Mouse (Mus musculus): ENCODE measurements around the gene Popdc3.
A peak's percentile ranks its signal among the peaks of the same experiment; 100 is the strongest.
"Not testable (repeated sequence)": the region's sequence is repeated elsewhere in the genome, so short reads cannot be mapped to it uniquely, and the experiment has no call there.

Gene Popdc3

DNA sequence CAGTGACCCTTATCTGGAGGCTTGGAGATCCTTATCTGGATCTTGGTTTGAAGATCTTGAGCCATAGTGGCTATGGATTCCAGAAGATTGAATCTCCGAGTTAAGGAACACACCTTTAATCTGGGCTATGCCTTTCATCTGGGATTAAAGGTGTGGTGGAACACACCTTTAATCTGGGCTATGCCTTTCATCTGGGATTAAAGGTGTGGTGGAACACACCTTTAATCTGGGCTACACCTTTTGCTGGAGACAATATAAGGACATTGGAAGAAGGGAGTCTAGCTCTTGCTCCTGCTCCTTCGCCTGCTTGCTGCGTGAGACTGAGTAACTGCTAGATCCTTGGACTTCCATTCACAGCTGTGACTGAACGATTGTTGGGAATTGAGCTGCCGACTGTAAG is at the start of gene Popdc3:
TSS of gene Popdc3 (plus strand) at position 301 of the 400 bp plus-strand sequence.
- DNase-seq (ENCODE audit: low read depth, low spot score) = not testable (repeated sequence)

DNA sequence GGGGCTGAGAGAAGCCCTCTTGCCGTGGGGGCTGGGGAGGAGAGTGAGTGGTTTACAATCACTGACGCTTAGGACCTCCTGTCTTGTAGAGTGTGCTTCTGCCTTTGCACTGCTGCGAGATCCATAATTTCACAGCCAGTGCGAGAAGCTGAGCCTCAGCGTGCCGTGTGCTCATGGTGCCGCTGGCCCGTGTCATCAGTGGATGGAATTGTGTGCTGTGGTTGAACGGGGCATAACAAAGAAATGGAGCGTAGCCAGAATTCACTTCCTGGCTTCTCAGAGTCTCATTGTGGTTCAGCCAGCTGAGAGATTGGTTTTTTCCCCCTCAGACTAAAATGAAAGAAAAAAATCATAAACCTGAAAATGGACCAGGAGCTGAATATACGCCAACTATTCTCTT is 48.8 kb upstream of the Popdc3 start:
- no peak for DNase-seq (ENCODE audit: low read depth, low spot score)

DNA sequence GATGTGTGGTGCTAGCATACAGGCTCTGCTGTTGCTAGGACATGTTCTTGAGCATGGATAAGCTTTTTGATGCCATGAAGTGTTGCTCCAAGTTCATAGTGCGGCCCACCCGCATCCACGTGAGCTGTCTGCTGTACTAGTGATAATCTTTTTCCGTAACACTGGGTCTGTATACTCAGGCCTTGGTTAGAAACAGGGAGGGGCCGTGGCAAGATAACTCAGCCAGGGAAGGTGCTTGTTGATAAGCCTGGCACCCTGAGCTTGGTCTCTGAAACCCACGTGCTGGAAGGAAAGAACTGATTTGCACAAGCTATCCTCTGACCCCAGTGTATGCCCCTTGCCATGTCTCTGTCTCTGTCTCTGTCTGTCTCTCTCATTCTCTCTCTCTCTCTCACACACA is 47.9 kb upstream of the Popdc3 start:
- no peak for DNase-seq (ENCODE audit: low read depth, low spot score)

DNA sequence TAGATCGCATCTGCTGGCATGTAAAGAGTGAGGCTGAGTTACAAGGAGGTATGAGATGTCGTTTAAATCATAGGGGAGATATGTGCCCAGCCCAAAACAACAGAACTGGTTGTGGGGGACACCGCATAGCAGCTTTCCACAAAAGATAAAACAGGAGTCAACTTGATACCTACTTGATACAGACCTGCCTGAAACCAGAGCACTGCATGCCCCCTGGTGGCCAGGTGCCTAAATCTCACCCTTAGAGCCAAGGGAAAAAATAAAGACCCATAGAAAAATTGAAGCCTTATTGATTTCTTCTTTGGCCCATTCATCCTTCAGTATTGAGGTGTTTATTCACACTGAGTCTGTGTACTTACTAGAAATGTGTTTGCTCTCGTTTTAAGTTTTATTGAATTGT is 45.5 kb upstream of the Popdc3 start:
- no peak for DNase-seq (ENCODE audit: low read depth, low spot score)

DNA sequence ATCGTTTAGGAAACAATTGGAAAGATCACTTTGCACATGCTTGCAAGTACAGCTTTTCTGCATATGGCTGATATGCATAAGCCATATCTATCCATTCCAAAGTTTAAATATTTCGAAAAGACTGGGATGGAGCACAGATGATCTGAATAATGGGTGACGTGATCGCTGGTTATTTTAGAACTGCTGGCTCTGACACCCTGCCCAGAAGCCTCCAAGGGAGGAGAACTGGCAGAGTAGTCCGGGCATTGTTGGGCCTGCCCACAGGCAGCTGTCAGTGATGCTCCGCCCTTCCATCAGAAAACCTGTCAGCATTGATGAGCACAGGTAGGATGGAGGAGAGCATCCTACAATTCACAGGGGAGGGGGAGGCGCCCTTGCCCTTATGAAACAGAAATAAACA is 41.1 kb upstream of the Popdc3 start:
- DNase-seq (ENCODE audit: low read depth, low spot score) = no peak

DNA sequence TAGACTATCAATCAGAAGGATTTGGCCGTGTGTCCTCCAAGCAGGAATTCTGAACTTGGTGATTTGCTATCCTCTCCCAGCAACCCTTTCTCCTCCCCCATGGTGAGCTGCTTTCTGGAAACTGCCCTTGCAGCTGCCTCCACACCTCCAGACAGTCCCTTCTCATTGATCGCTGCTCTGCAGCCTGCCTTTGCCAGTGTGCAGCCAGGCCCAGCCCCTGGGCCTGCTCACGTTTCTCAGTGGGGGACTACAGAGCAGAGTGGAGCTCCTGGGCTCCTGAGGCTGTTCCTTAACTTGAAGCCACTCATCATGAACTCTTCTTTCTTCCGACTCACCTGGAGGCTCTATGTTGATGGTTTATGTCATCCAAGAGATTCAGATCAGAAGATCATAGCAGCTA is 38.0 kb upstream of the Popdc3 start:
- DNase-seq (ENCODE audit: low read depth, low spot score) = no peak

DNA sequence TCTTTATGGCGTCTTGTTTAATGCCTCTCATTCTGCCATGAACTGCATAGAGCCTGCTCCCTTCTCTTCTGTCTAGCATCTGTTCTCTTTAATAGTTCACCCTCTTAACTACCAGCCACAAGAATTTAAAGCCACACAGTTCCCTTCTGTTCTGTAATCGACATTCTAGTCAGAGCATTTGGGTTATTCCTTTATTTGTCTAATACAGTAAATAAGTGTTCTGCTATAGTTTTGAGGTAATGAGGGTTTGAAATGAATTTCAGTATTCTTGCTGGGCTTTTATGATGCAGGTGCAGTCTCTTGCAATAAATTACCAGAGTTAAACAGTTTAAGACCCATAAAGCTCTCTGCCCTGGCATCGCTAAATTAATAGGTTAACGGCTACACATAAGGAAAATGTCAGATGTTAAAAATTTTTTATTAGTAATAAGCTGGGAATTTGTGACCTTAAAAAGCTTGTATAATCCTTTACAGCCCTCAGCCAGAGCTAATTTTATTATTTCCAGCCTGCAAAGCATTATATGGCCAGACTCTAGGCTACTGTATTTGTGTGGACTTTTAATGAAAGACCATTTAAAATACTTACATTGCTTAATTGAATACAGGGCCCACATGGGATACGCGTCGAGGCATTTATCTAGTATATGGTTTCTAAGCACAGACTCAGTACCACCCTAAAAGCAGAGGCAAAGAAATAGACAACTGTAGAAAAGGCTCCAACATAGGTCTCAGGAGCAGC is 37.3 kb upstream of the Popdc3 start:
- no peak for DNase-seq (ENCODE audit: low read depth, low spot score)

DNA sequence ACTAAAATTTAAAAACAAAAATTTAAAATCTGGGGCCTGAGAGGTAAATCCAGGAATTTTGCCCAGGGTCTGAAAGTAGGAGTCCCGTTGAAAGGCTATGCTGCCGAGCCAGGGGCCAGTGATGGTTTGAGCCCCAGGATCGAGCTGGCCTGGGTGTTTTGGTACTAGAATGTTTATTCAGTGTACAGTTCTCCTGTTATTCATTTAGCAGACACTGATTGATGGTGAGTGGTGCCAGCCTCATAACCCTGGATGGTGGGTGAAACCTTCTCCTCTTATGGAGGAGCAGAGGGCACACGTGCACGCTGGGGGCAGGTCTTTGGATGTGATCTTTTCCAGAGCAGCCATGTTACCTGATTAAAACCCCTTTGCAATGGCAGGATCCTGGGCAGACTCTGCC is 35.5 kb upstream of the Popdc3 start:
- no peak for DNase-seq (ENCODE audit: low read depth, low spot score)

DNA sequence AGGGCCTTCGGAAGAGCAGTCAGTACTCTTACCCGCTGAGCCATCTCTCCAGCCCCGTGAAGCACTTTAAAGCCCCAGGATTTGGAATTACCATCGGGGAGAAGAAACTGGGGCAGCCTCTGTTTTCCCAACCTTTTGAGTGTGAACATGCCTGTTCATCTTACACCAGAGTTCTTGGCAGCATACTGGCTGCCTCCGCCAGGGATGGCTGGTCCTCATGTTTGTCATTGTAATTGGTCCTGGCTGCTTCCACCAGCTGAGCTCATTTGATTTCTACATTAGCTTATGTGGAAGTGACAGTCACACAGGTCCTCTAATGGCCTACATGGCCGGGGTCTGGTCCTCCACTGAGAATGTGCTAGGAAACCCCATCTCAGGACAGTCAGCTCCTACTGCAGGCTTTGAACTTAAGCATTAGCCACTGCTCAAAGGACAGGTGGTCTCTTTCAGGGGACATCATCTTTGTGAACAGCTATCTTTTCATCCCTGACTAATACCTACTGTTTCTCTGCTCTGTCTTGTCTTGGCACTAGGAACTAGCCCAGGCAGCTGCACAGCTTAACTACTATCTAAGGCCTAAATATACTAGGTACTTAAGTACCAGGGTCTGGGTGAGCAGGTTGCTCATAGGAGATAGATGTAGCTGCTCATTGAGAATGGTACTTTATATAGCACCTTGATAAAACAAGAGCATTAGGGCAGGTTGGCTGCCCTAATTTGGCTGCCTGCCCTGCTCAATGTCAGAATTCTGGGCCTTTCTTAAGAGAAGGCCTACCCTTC is 33.7 kb upstream of the Popdc3 start:
- no peak for DNase-seq (ENCODE audit: low read depth, low spot score)

DNA sequence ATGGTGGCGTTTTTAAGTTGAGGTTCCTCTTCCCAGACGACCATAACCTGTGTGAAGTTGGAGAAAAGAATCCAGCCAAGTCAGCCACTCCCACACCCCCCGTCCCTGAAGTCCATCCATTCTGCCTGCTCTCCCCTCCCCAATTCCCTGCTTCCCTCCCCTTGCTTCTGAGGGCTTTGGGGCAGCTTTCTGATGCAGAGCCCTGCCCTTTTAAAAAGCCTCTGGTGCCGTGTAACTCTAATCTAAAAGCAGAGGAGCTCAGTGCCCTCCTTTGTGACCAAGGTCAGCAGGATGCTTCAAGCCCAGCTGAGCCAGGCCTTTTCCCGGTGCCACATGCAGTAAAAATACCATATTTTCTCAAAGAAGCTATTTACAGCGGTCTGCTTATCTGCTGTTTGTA is 31.1 kb upstream of the Popdc3 start:
- no peak for DNase-seq (ENCODE audit: low read depth, low spot score)

DNA sequence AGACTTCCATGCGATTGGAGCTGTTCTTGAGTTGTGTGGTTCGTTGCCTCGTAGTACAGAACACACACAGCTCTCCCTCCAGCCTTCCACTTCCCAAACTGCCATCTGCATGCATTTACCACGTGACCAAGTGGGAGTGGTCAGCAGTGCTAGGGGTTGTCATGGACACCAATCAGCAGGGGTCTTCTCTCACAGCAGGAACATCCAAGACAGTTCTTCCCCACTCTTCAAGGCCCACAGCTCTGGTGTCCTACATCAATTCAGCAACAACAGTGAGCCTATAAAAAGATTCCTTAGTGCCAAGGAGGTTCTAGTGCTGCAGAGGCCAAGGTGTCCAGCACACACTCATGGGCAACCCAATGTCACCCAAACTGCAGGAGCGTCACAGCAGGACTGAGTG is 26.8 kb upstream of the Popdc3 start:
- DNase-seq (ENCODE audit: low read depth, low spot score) = no peak

DNA sequence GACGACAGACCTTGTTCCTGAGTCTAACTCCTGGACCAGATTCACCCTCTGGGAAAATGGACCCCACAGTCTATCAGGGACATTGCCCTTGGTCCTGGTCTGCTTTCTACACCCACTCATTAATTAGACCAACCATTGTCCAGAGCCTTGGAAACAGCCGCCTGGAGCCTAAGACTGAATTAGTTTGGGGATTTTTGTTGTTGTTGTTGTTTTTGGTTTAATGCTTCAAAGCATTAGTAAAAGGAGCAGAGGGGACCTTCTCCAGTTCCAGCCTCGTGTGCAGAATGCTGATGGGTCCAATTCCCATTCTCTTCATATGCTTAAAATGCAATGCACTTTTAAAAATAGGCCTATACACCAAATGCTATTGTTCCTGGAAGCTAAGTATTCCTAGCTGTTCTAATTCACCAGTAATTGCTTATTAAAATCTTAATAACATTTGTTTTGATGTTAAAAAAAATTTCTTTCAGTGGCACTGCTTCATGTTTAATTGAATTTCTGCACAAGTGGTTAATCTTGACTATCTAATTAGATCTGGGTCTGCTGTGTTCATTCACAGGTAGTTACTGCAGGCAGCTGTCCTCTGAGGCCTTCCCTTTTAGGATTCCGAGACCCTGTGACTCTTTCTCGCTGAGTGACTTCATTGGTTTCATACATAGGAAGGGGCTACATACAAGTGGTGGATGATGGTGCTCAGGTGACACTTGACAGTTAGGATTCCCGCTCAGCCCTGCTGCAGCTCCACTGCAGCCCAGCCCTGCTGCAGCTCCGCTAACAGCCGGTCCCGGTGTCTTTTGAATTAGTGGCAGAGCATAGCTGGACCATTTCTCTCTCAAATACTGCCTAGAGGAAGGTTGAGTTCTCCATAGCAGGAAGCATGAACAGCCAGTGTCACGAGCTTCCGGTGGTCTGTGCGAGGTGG is 25.9 kb upstream of the Popdc3 start:
- DNase-seq (ENCODE audit: low read depth, low spot score) = no peak

DNA sequence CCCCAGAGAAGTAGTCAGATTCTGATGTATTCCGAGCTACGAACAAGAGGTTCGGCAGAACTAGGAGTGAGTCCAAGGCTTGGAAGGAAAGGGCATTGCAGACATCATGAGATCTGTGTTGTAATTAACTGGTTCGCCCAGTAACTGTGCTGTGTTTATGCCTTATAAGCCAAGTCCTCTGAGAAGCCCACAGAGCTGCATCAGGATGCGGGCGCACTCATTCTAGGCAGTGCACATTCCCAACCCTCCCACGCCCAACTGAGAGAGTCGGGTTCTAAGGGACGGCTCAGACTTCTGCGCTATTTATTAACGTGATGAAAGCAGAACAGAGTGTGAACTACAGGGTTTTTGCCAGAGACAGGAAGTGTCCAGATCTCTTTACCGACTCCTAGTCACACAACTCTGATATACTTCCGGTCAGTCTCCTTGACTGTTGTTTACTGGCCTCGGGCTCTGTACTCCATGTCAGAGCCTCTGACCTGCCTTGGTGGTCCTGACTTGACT is 23.3 kb upstream of the Popdc3 start:
- DNase-seq (ENCODE audit: low read depth, low spot score) = peak; percentile 6

DNA sequence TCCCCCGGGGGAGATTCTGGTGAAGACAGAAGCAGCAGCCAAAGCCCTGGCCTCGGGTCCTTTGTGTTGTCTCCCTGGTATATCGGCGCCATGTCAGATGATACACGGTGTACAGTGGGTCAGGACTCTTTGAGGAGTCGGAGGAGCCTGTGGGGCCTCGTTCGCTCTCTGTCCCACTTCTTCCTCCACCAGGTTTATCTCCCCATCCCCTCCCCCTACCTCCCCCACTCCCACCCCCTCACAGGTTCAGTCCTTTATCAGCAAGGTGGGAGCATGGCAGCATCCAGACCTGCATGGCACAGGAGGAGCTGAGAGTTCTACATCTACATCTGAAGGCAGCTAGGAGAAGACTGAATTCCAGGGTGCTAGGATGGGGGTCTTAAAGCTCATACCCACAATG is 12.0 kb upstream of the Popdc3 start:
- DNase-seq (ENCODE audit: low read depth, low spot score) = no peak

DNA sequence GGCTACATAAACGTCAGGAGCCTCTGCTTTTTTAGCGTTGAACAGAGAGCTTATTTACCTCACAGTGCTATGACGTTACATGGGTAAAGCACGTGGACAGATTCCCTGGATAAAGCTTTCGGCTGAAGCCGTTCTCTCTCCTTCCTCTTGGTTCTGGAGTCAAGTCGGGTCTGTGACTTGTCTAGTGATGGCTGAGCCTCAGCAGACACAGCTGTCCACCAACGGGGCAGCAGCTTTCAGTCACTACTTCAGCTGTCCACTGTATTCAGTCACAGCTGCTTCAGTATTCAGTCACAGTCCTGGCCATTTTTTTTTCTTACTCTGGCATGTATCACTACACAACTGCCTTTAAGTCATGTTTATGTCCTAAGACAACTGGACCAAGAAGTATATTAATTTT is 4.0 kb upstream of the Popdc3 start:
- no peak for DNase-seq (ENCODE audit: low read depth, low spot score)

DNA sequence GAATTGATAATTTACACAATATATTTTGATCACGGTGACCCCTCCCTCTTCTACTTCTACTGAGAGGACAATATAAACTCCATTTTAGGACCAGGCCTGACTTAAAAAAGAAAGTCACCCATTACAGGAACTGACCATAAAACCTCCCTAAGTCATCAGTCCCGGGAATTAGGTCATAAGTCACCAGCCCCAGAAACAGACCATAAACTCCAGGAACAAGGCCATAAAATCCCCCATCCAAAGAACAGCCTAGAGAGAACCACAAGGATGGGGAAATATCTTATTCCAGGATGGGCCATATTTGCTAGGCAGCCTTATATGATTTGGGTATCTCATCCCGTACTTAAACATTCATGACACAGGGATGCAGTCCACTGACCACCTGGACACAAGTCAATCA is 3.6 kb upstream of the Popdc3 start:
- DNase-seq (ENCODE audit: low read depth, low spot score) = no peak

DNA sequence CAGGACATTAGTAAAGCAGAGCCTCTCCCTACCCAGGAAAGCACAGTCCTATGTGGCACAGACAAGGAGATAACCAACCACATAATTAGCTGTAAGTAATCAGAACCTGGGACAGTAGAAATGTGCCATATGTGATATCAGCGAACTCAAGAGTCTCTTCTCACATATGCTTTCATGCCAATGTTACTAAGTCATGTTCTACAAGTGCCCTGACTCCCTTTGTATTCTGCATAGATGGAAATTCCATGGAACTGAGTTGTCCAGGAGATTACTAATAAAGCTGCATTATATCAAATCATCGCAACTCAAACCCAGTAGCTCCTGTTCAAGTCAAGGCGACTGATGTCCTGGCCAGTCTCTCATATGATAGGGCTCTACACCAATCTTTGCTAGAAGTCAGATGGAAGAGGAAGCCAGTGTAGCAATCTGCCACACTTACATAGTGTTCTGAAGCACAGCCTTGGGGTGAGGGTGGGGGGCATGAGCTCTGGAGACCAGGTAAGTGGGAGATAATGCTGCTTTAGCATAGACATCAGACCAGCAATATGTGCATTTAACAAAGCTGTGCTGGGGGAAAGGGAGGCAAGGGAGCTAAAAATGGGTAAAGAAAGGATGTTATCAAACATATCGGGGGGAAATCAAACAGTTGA is 2.9 kb downstream of the Popdc3 start:
- no peak for DNase-seq (ENCODE audit: low read depth, low spot score)

DNA sequence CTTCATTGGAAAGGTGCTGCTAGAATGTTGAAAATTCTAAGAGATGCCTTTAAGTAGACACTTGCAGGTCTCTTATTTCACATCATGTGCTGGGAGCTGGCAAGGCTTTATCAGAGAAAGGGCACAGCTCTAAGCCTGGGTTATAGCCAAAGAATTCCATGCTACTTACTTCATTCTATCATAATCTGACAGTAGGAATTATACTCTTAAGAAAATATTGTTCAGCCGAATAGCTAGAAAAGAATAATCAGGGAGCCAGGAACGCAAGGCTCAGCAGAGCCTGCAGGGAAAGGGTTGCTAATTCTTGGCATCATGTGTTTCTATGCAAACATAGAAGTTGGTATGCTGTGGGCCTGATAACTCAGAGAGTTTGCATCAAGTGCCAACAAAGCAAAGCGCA is 3.4 kb downstream of the Popdc3 start:
- DNase-seq (ENCODE audit: low read depth, low spot score) = no peak

DNA sequence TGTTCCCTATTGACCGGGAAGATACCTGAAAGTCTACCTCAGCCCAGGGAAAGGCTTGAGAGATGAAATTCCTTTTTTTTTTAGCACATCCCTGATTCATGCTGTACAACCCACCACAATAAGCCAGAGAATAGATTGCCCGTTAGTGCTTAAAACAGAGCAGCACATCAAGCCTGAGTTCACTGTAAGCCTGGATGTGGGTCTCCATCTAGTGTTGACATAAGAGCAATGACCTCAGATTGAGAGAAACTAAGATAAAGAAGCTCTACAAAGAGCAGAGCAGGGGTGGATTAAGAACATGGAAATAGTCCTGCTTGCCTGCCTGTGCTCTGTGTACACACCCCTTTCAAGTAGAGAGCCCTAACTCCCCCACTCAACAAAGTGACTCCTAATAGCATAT is 7.6 kb downstream of the Popdc3 start:
- no peak for DNase-seq (ENCODE audit: low read depth, low spot score)

DNA sequence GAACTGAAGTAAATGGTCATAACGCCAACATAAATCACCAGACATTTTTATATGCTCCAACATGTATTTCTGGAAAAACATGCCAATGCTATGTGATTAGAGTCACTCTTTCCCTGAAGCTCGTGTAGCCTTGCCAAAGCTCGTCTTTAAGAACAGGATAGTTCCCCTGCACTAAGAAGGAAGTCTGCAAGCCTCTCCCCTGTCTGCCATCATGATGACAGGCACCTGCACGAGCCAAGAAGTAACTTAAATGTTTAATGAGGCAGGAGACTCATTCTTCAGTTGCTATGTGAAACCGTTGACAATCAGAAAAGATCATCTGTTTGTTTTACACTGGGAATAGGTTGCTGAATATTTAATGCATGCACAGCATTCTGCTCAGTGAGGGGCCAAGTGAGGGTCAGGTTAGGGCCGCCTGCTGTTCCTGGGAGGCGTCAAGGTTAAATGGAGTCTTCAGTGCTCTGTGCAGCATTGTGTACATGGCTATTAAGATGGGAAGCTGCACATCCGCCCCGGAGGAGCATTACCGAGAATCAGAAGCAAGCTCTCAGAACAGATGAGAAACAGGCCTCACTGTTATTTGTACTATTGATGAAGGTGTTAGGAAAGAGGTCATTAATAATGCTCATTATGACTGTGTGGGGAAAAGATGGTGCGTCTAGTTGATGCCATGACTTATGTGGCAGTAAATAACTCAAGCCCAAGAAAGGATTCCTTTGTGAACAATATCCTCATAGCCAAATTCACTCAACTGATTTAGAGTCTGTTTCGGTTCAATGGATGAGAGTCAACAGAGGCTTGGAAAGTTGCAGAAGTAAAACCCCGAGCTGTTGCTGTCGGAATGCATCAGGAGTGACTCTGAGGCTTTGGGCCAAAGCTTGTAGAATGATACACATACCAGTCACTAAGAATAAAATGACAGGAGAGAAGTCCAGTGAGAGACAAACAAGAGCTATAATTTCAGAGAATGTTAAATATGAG is 15.7 kb downstream of the Popdc3 start:
- no peak for DNase-seq (ENCODE audit: low read depth, low spot score)

Measured in skeletal muscle tissue, adult 2 months (tissue).